Mouse (Mus musculus) brain, embryonic 14.5 days (tissue): ENCODE measurements at regions not wholly inside any gene's neighbourhood (a gene's known extent, or its start where the extent isn't known, plus 50 kb on each side); places are given as distances from the start of the nearest gene placed in this dataset.

Source experiments
- CTCF ChIP-seq: fragments of 200-500 bp; IDR thresholded peaks from 2 replicates; pipeline ENCODE4 v1.5.1; 2012; ENCODE audit warnings: inconsistent platforms, mild to moderate bottlenecking, moderate library complexity, borderline replicate concordance; ENCODE audit not compliant: insufficient read depth, insufficient read length; ENCODE audit errors: extremely low read depth
- POLR2A ChIP-seq: fragments of 200-500 bp; IDR thresholded peaks from 2 replicates; pipeline ENCODE4 v1.6.1; 2012; ENCODE audit warnings: mild to moderate bottlenecking, inconsistent platforms, borderline replicate concordance; ENCODE audit not compliant: poor library complexity, insufficient read depth, insufficient read length, severe bottlenecking; ENCODE audit errors: extremely low read depth

- no peak for TF ChIP-seq CTCF
- no peak for TF ChIP-seq POLR2A
Measured at GRCm38 (mm10) chr14:112002146-112002545, 327.2 kb downstream of the Slitrk5 start.
